Mouse (Mus musculus) hindbrain, embryonic 14.5 days (tissue): ENCODE measurements at regions not wholly inside any gene's neighbourhood (a gene's known extent, or its start where the extent isn't known, plus 50 kb on each side); places are given as distances from the start of the nearest gene placed in this dataset.
A peak's percentile ranks its signal among the peaks of the same experiment; 100 is the strongest.

Experiments
- ATAC-seq: fragments of 200-750 bp; cut with Nextera tagmentation; 2 replicates; pipeline ENCODE4 v1.8.0; 2017; ENCODE audit warnings: moderate number of reproducible peaks, mild to moderate bottlenecking, moderate TSS enrichment, moderate library complexity; ENCODE audit not compliant: low FRiP score
- DNase-seq: peaks from one replicate; pipeline ENCODE4 v3.0.0-alpha.2; 2015; ENCODE audit warnings: low spot score
- H3K27ac ChIP-seq: fragments of 300-500 bp; sonication (generic); 2 replicates; pipeline ENCODE4 v1.5.1; 2014; ENCODE audit warnings: mild to moderate bottlenecking, moderate library complexity
- H3K27me3 ChIP-seq: fragments of 300-500 bp; sonication (generic); 2 replicates; pipeline ENCODE4 v1.6.1; 2014; ENCODE audit warnings: mild to moderate bottlenecking, low read length, mixed read lengths; ENCODE audit not compliant: control insufficient read depth, insufficient read depth
- H3K36me3 ChIP-seq: fragments of 300-500 bp; sonication (generic); replicated peaks from 2 replicates; pipeline ENCODE4 v1.6.1; 2014; ENCODE audit not compliant: control insufficient read depth, insufficient read depth
- H3K4me1 ChIP-seq: fragments of 300-500 bp; sonication (generic); replicated peaks from 2 replicates; pipeline ENCODE4 v1.6.1; 2014; ENCODE audit warnings: antibody characterized with exemption, low read length, mixed read lengths; ENCODE audit not compliant: control insufficient read depth, insufficient read depth
- H3K4me2 ChIP-seq: fragments of 300-500 bp; sonication (generic); replicated peaks from 2 replicates; pipeline ENCODE4 v1.6.1; 2014; ENCODE audit warnings: mild to moderate bottlenecking, moderate library complexity
- H3K4me3 ChIP-seq: fragments of 300-500 bp; sonication (generic); replicated peaks from 2 replicates; pipeline ENCODE4 v1.5.1; 2014; ENCODE audit warnings: mild to moderate bottlenecking, low read length
- H3K9ac ChIP-seq: fragments of 300-500 bp; sonication (generic); 2 replicates; pipeline ENCODE4 v1.6.1; 2014
- H3K9me3 ChIP-seq: fragments of 300-500 bp; sonication (generic); 2 replicates; pipeline ENCODE4 v1.6.1; 2016; ENCODE audit warnings: low read length; ENCODE audit not compliant: control insufficient read depth
- WGBS: fragments of 180-500 bp; shearing (Covaris S2); extraction: QIAGEN DNeasy Blood & Tissue Kit; methylation state at CpG from one replicate; pipeline ENCODE4 v1.1.7; 2014; 5-methylcytosine and 5-hydroxymethylcytosine counted together

- ATAC-seq (no peak), DNase-seq (no peak)
- Histone ChIP-seq H3K4me3 (no peak overlapping the region), H3K4me1 (no peaks in the 10 kb centered on the region), H3K9me3 (no peaks in the 10 kb centered on the region), H3K9ac (no peak overlapping the region), H3K4me2 (no peak overlapping the region), H3K36me3 (no peaks in the 10 kb centered on the region), H3K27me3 (no peaks in the 10 kb centered on the region), H3K27ac (no peak overlapping the region)
- WGBS, result 82% methylated on average over 3 of the region's 3 CpGs
These were observed 82.0 kb downstream of the Cth start for GRCm38 (mm10) chr3:157842872-157843271.

- no peak for DNase-seq
- Histone ChIP-seq H3K27me3 (no peaks in the 10 kb centered on the region), H3K27ac (no peak overlapping the region), H3K9me3 (no peaks in the 10 kb centered on the region), H3K9ac (no peak overlapping the region), H3K36me3 (no peaks in the 10 kb centered on the region), H3K4me3 (no peak overlapping the region), H3K4me2 (no peak overlapping the region), H3K4me1 (no peaks in the 10 kb centered on the region)
- 27% methylated on average over 2 of the region's 2 CpGs for WGBS
- peak; percentile 60; the same call in 1 of the 2 replicates for ATAC-seq
These were observed 83.6 kb downstream of the Cth start for GRCm38 (mm10) chr3:157841164-157841719.

DNA sequence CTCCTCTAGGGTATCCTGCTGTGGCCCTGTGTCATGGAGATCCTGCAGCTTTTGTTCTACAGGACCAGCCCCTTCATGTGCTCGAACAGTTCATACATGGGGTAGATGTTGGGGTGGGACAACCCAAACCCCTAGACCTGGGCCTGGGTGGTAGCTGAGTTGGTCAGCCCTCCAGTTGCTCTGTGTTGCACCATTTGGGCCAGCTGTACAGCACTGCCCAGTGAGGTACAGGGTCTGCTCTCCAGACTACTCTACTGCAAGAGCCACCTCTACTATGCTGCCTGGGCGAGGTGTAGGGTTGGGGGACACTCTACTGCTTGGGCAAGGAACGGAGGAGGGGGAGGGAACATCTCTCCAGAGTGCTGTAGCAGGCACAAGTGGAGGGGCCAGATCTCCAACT, 120.6 kb downstream of the Cth start:
- DNase-seq (no peak), ATAC-seq (no peak)
- no peak overlapping the region for H3K4me3 ChIP-seq
- no peaks in the 10 kb centered on the region for H3K27me3 ChIP-seq
- no peak overlapping the region for H3K4me2 ChIP-seq
- H3K4me1 ChIP-seq, result no peaks in the 10 kb centered on the region
- no peak overlapping the region for H3K9ac ChIP-seq
- 74% methylated on average over 3 of the region's 3 CpGs for WGBS
- H3K27ac ChIP-seq, result no peak overlapping the region
- H3K9me3 ChIP-seq, result no peaks in the 10 kb centered on the region
- H3K36me3 ChIP-seq, result no peaks in the 10 kb centered on the region

GRCm38 (mm10) chr3:157803356-157803755, 121.5 kb downstream of the Cth start:
- WGBS, result 66% methylated on average over 4 of the region's 4 CpGs
- H3K27me3 ChIP-seq, result no peaks in the 10 kb centered on the region
- H3K27ac ChIP-seq, result no peak overlapping the region
- DNase-seq (no peak), ATAC-seq (no peak)
- no peaks in the 10 kb centered on the region for H3K36me3 ChIP-seq
- no peaks in the 10 kb centered on the region for H3K4me1 ChIP-seq
- no peak overlapping the region for H3K4me2 ChIP-seq
- no peak overlapping the region for H3K9ac ChIP-seq
- no peaks in the 10 kb centered on the region for H3K9me3 ChIP-seq
- H3K4me3 ChIP-seq, result no peak overlapping the region

GRCm38 (mm10) chr3:157787559-157788256, 137.2 kb downstream of the Cth start:
- Histone ChIP-seq H3K4me3 (no peak overlapping the region), H3K36me3 (no peaks in the 10 kb centered on the region), H3K4me1 (no peaks in the 10 kb centered on the region), H3K27me3 (no peaks in the 10 kb centered on the region), H3K9ac (no peak overlapping the region), H3K9me3 (no peaks in the 10 kb centered on the region), H3K4me2 (no peak overlapping the region), H3K27ac (no peak overlapping the region)
- DNase-seq (no peak), ATAC-seq (no peak)
- 75% methylated on average over 4 of the region's 4 CpGs for WGBS

DNA sequence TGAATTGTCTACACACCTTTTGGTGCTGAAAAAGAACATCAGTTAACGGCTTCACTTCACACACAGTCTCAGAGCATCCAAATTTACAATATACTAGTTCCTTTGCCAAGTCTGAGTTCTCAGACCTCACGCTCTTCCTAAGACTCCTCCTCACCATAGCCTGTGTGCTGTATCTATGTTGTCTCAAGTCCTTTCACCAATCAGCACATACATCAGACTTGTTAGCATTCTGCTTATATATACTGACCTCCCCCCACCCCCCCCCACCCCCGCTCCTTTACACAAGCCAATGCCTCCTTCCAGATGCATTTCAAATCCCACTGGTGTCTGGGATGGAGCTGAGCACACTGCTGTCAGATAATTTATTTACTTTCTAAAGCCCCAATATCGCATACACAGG, 143.8 kb downstream of the Cth start:
- Histone ChIP-seq H3K4me3 (no peak overlapping the region), H3K4me1 (no peaks in the 10 kb centered on the region), H3K9me3 (no peaks in the 10 kb centered on the region), H3K36me3 (no peaks in the 10 kb centered on the region), H3K27me3 (no peaks in the 10 kb centered on the region), H3K9ac (no peak overlapping the region), H3K4me2 (no peak overlapping the region), H3K27ac (no peak overlapping the region)
- 84% methylated on average over 4 of the region's 4 CpGs for WGBS
- no peak for DNase-seq
- no peak for ATAC-seq

DNA sequence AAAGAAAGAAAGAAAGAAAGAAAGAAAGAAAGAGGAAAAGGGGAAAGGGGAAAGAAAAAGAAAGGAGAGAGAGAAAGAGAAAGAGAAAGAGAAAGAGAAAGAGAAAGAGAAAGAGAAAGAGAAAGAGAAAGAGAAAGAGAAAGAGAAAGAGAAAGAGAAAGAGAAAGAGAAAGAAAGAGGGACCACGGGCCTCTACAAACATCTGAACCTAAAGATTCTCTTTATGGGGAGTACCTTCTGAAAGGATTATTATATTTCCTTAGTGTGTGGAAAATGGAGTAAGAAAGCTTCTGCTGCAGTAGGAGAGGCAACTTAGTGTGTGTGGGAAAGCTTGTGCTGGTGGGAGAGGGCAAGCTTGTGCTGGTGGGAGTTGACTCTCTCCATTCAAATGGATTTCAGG, 147.1 kb downstream of the Cth start:
- ATAC-seq, result no peak
- Histone ChIP-seq H3K4me3 (no peak overlapping the region), H3K27ac (no peak overlapping the region), H3K27me3 (no peaks in the 10 kb centered on the region), H3K36me3 (no peaks in the 10 kb centered on the region), H3K4me1 (no peaks in the 10 kb centered on the region), H3K9me3 (no peaks in the 10 kb centered on the region), H3K4me2 (no peak overlapping the region), H3K9ac (no peak overlapping the region)
- no peak for DNase-seq
- 94% methylated on average over 1 of the region's 1 CpGs for WGBS

DNA sequence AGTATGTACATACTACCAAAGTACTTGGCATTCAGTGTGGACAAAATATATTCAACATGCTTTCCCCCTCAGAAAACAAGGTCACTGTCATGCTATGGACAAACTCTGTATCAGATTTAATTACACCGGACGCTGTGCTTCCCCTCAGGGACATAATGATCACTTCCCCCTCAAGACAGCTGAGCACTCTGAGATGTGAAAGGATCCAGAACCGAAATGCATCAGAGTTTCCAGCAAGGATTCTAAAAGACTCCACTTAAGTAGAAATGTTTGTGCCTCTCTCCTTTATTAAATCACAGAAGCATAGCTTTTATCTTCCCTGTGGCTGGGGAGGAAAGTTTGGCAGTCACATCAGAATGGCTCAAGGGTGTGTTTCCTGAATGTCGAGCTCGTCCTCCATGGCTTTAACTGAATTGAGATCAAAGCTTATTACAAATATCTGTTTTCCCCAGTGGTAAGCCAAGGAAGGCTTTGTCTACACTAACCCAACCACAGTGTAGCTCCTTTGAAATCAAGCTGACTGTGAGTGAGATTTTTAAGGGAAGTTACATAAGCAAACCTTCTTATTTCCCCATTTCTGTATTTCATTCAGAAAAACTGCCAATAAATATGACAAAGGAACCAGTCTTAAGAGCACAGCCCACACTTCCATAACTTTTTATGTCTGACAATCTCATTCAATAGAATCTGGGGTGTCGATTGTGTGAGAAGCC, 161.2 kb downstream of the Cth start:
- H3K27me3 ChIP-seq, result no peaks in the 10 kb centered on the region
- H3K9ac ChIP-seq, result no peak overlapping the region
- no peak overlapping the region for H3K4me3 ChIP-seq
- 56% methylated on average over 6 of the region's 6 CpGs for WGBS
- H3K9me3 ChIP-seq, result no peaks in the 10 kb centered on the region
- DNase-seq (no peak), ATAC-seq (no peak)
- no peaks in the 10 kb centered on the region for H3K4me1 ChIP-seq
- no peak overlapping the region for H3K4me2 ChIP-seq
- no peaks in the 10 kb centered on the region for H3K36me3 ChIP-seq
- no peak overlapping the region for H3K27ac ChIP-seq

GRCm38 (mm10) chr3:157759856-157760255, 165.0 kb downstream of the Cth start:
- no peak for ATAC-seq
- 88% methylated on average over 1 of the region's 1 CpGs for WGBS
- no peak overlapping the region for H3K4me3 ChIP-seq

More at GRCm38 (mm10) chr3:157759856-157760255, 165.0 kb downstream of the Cth start:
- no peak overlapping the region for H3K27ac ChIP-seq
- H3K9me3 ChIP-seq, result no peaks in the 10 kb centered on the region
- H3K4me2 ChIP-seq, result no peak overlapping the region
- H3K27me3 ChIP-seq, result no peaks in the 10 kb centered on the region
- no peak for DNase-seq
- no peaks in the 10 kb centered on the region for H3K4me1 ChIP-seq
- H3K9ac ChIP-seq, result no peak overlapping the region
- no peaks in the 10 kb centered on the region for H3K36me3 ChIP-seq
